Mouse (Mus musculus) G1E (cell line): ENCODE data around the gene Fam107a.

Experiments used
- CTCF ChIP-seq: IDR thresholded peaks from 2 replicates; pipeline ENCODE4 v1.5.1; 2012; ENCODE audit warnings: low read depth, low read length, inconsistent platforms, mixed read lengths
- GATA1 ChIP-seq: IDR thresholded peaks from 2 replicates; pipeline ENCODE4 v1.6.1; 2012; ENCODE audit warnings: borderline replicate concordance, low read length, inconsistent platforms, mixed read lengths
- POLR2AphosphoS5 ChIP-seq: IDR thresholded peaks from 2 replicates; pipeline ENCODE4 v1.6.1; 2012; ENCODE audit warnings: low read depth, low read length, inconsistent platforms; ENCODE audit not compliant: insufficient replicate concordance
- TAL1 ChIP-seq: conservative IDR thresholded peaks from 2 replicates; pipeline ENCODE4 v1.6.1; 2012; ENCODE audit warnings: low read depth, low read length, inconsistent platforms, mixed read lengths

- TF ChIP-seq CTCF (no peak), GATA1 (no peak), POLR2AphosphoS5 (no peak), TAL1 (no peak)
Observed at GRCm38 (mm10) chr14:8317194-8318097, at the start of gene Fam107a.
